ENCODE assay signal across 11 mouse cellular contexts in genomic region chr3:89268916-89269315, GRCm38 (mm10). TPM values are rescaled to one million over a fixed set of nuclear protein-coding genes. Genes with fewer than 3 reads are reported as not detected.
DNase-seq lines count a peak whose midpoint lies in the region; ATAC-seq and TF ChIP-seq lines count a peak whose summit lies in the region.
"Had no signal": no experiment of that assay in that cellular context is flagged by ENCODE, and none has a peak within 500 bp of the region (broad histone marks: within the 10 kb centered on the region; RNA-seq: fewer than 3 reads in every experiment).

No protein-coding gene starts in this region.

- H3K4me1 ChIP-seq in kidney, postnatal 0 days (replicated peaks; ENCODE audit: insufficient read depth, low read length): peaks cover 22% of the 10 kb centered on the region
- H3K4me1 ChIP-seq in kidney, adult 2 months (ENCODE audit: control insufficient read depth, insufficient read depth, low read length): peaks cover 22% of the 10 kb centered on the region; the same call in 1 of the 2 replicates
- peaks cover 18% of the 10 kb centered on the region for H3K4me1 ChIP-seq in hindbrain, postnatal 0 days (ENCODE audit: insufficient read depth, low read length)
- peaks cover 28% of the 10 kb centered on the region for H3K4me1 ChIP-seq in neural tube, embryonic 12.5 days

- 0 out of 2 replicates have a peak overlapping the region, but pooled peaks have one; percentile 23 for H3K9ac ChIP-seq in kidney, postnatal 0 days (ENCODE audit: low read depth, low read length)
- H3K9ac ChIP-seq in hindbrain, postnatal 0 days (replicated peaks; ENCODE audit: low read length): no peak overlapping the region
- 0 out of 2 replicates have a peak overlapping the region, but pooled peaks have one; percentile 68 for H3K9ac ChIP-seq in neural tube, embryonic 12.5 days

- H3K27me3 ChIP-seq in kidney, postnatal 0 days (ENCODE audit: insufficient read depth, low read length): no peaks in the 10 kb centered on the region
- H3K27me3 ChIP-seq in kidney, adult 2 months (replicated peaks; ENCODE audit: control insufficient read depth, insufficient read depth, low read length): no peaks in the 10 kb centered on the region
- H3K27me3 ChIP-seq in hindbrain, postnatal 0 days (ENCODE audit: insufficient read depth, low read length): no peaks in the 10 kb centered on the region
- H3K27me3 ChIP-seq in neural tube, embryonic 12.5 days (replicated peaks): no peaks in the 10 kb centered on the region

- TF ChIP-seq POLR2A in kidney, adult 2 months (IDR thresholded peaks at IDR 0.05; ENCODE audit: low read depth, low read length): no peak

- peak; percentile 44 for DNase-seq in cerebellum, adult 9-11 months
- no peak for DNase-seq in cerebellum, postnatal 36 days
- DNase-seq in kidney, postnatal 0 days (ENCODE audit: low spot score): no peak
- DNase-seq in kidney, adult 2 months: no peak
- DNase-seq in hindbrain, postnatal 0 days (ENCODE audit: low spot score): no peak
- no peak for DNase-seq in embryo, embryonic 10.5 days (ENCODE audit: low spot score)
- no peak for DNase-seq in ovary, postnatal 10 days (ENCODE audit: low spot score)
- DNase-seq: kidney, postnatal 10 days; lung, postnatal 10 days; right cerebral cortex, adult 18-20 months had no signal

- H3K4me2 ChIP-seq in kidney, postnatal 0 days (ENCODE audit: low read length): no peak overlapping the region
- H3K4me2 ChIP-seq in hindbrain, postnatal 0 days (ENCODE audit: low read depth, low read length): peak overlapping the region; percentile 68; the same call in 1 of the 2 replicates
- peak overlapping the region; percentile 75 for H3K4me2 ChIP-seq in neural tube, embryonic 12.5 days (replicated peaks)

- ATAC-seq in kidney, postnatal 0 days (replicated peaks; ENCODE audit: low FRiP score, low read depth): no peak
- ATAC-seq in hindbrain, postnatal 0 days: no peak
- no peak for ATAC-seq in neural tube, embryonic 12.5 days (ENCODE audit: low FRiP score, low read depth)

- H3K9me3 ChIP-seq in kidney, postnatal 0 days (replicated peaks; ENCODE audit: low read length): no peaks in the 10 kb centered on the region
- H3K9me3 ChIP-seq in hindbrain, postnatal 0 days (ENCODE audit: low read length): no peaks in the 10 kb centered on the region
- H3K9me3 ChIP-seq in neural tube, embryonic 12.5 days: no peaks in the 10 kb centered on the region

- TF ChIP-seq CTCF in kidney, postnatal 0 days (IDR thresholded peaks at IDR 0.05; ENCODE audit: low read depth): no peak
- TF ChIP-seq CTCF in kidney, adult 2 months (conservative IDR thresholded peaks at IDR 0.05; ENCODE audit: insufficient read depth, insufficient read length, low read depth, low read length): no peak
- no peak for TF ChIP-seq CTCF in hindbrain, postnatal 0 days (IDR thresholded peaks at IDR 0.05; ENCODE audit: low read depth)

- WGBS in kidney, postnatal 0 days: 69% methylated on average over 8 of the region's 8 CpGs
- WGBS in kidney, adult 2 months: 83% methylated on average over 8 of the region's 8 CpGs
- WGBS in hindbrain, postnatal 0 days: 57% methylated on average over 8 of the region's 8 CpGs
- WGBS in neural tube, embryonic 12.5 days: 49% methylated on average over 8 of the region's 8 CpGs

- H3K4me3 ChIP-seq in kidney, postnatal 0 days (replicated peaks; ENCODE audit: low read depth, low read length): no peak overlapping the region
- no peak overlapping the region for H3K4me3 ChIP-seq in kidney, adult 2 months (ENCODE audit: insufficient read depth, low read depth, low read length)
- H3K4me3 ChIP-seq in hindbrain, postnatal 0 days (ENCODE audit: low read length): no peak overlapping the region
- H3K4me3 ChIP-seq in neural tube, embryonic 12.5 days: no peak overlapping the region

- no peak overlapping the region for H3K27ac ChIP-seq in kidney, postnatal 0 days
- no peak overlapping the region for H3K27ac ChIP-seq in kidney, adult 2 months (ENCODE audit: insufficient read depth, low read depth, low read length)
- H3K27ac ChIP-seq in hindbrain, postnatal 0 days: no peak overlapping the region
- H3K27ac ChIP-seq in neural tube, embryonic 12.5 days: no peak overlapping the region

- H3K36me3 ChIP-seq in kidney, postnatal 0 days (ENCODE audit: insufficient read depth, low read length): peaks cover 11% of the 10 kb centered on the region; the same call in 1 of the 2 replicates
- peaks cover 5% of the 10 kb centered on the region; the same call in 1 of the 2 replicates for H3K36me3 ChIP-seq in kidney, adult 2 months (ENCODE audit: control insufficient read depth, insufficient read depth, low read length)
- no peaks in the 10 kb centered on the region for H3K36me3 ChIP-seq in hindbrain, postnatal 0 days (ENCODE audit: insufficient read depth, low read length)
- H3K36me3 ChIP-seq in neural tube, embryonic 12.5 days: no peaks in the 10 kb centered on the region

RNA-seq across cellular contexts. Expression of gene Slc50a1, which starts 1.5 kb away (rescaled TPM):
- 75.8 and 82.2 TPM in 2 replicates for polyA plus RNA-seq in kidney, postnatal 0 days (2015; fragmentation: Nextera tagmentation; extraction: Ambion mirVana)
- polyA plus RNA-seq in kidney, adult 2 months (2012; rRNA removed): 109 and 110 TPM in 2 replicates
- total RNA-seq in hindbrain, postnatal 0 days (2014; rRNA removed): 30.1 and 30.8 TPM in 2 replicates
- polyA plus RNA-seq in hindbrain, postnatal 0 days (2015; fragmentation: Nextera tagmentation; extraction: Ambion mirVana): 47.2 and 49.1 TPM in 2 replicates
- polyA plus RNA-seq in neural tube, embryonic 12.5 days (2016; fragmentation: Nextera tagmentation; extraction: Ambion mirVana): 39.0 and 40.2 TPM in 2 replicates

RNA-seq across cellular contexts. Expression of gene Dpm3, which starts 9.8 kb away (rescaled TPM):
- polyA plus RNA-seq in kidney, postnatal 0 days (2015; fragmentation: Nextera tagmentation; extraction: Ambion mirVana): 148 and 182 TPM in 2 replicates
- polyA plus RNA-seq in kidney, adult 2 months (2012; rRNA removed): 431 and 562 TPM in 2 replicates
- 295 and 347 TPM in 2 replicates for total RNA-seq in hindbrain, postnatal 0 days (2014; rRNA removed)
- polyA plus RNA-seq in hindbrain, postnatal 0 days (2015; fragmentation: Nextera tagmentation; extraction: Ambion mirVana): 95.5 and 97.8 TPM in 2 replicates
- polyA plus RNA-seq in neural tube, embryonic 12.5 days (2016; fragmentation: Nextera tagmentation; extraction: Ambion mirVana): 76.4 and 83.4 TPM in 2 replicates

RNA-seq across cellular contexts. Expression of gene Efna1, which starts 12.0 kb away (rescaled TPM):
- 79.5 and 83.5 TPM in 2 replicates for polyA plus RNA-seq in kidney, postnatal 0 days (2015; fragmentation: Nextera tagmentation; extraction: Ambion mirVana)
- 54.1 and 59.2 TPM in 2 replicates for polyA plus RNA-seq in kidney, adult 2 months (2012; rRNA removed)
- total RNA-seq in hindbrain, postnatal 0 days (2014; rRNA removed): 3.9 and 5.9 TPM in 2 replicates
- polyA plus RNA-seq in hindbrain, postnatal 0 days (2015; fragmentation: Nextera tagmentation; extraction: Ambion mirVana): 7.4 and 10.9 TPM in 2 replicates
- polyA plus RNA-seq in neural tube, embryonic 12.5 days (2016; fragmentation: Nextera tagmentation; extraction: Ambion mirVana): 14.4 and 15.9 TPM in 2 replicates

RNA-seq across cellular contexts. Expression of gene Trim46, which starts 22.8 kb away (rescaled TPM):
- polyA plus RNA-seq in kidney, postnatal 0 days (2015; fragmentation: Nextera tagmentation; extraction: Ambion mirVana): 2.7 and 3.7 TPM in 2 replicates
- 9.1 and 10.5 TPM in 2 replicates for polyA plus RNA-seq in kidney, adult 2 months (2012; rRNA removed)
- 97.9 and 101 TPM in 2 replicates for total RNA-seq in hindbrain, postnatal 0 days (2014; rRNA removed)
- 42.9 and 49.8 TPM in 2 replicates for polyA plus RNA-seq in hindbrain, postnatal 0 days (2015; fragmentation: Nextera tagmentation; extraction: Ambion mirVana)
- 32.4 and 33.5 TPM in 2 replicates for polyA plus RNA-seq in neural tube, embryonic 12.5 days (2016; fragmentation: Nextera tagmentation; extraction: Ambion mirVana)

RNA-seq across cellular contexts. Expression of gene Krtcap2, which starts 23.1 kb away (rescaled TPM):
- polyA plus RNA-seq in kidney, postnatal 0 days (2015; fragmentation: Nextera tagmentation; extraction: Ambion mirVana): 328 and 371 TPM in 2 replicates
- polyA plus RNA-seq in kidney, adult 2 months (2012; rRNA removed): 142 and 173 TPM in 2 replicates
- 74.9 and 111 TPM in 2 replicates for total RNA-seq in hindbrain, postnatal 0 days (2014; rRNA removed)
- 250 and 268 TPM in 2 replicates for polyA plus RNA-seq in hindbrain, postnatal 0 days (2015; fragmentation: Nextera tagmentation; extraction: Ambion mirVana)
- polyA plus RNA-seq in neural tube, embryonic 12.5 days (2016; fragmentation: Nextera tagmentation; extraction: Ambion mirVana): 232 and 252 TPM in 2 replicates
